Mouse (Mus musculus) fibroblast of lung, adult 2 months (primary cell): Measurements from ENCODE around the gene Casq2.
"Not testable (repeated sequence)": the region's sequence is repeated elsewhere in the genome, so short reads cannot be mapped to it uniquely, and the experiment has no call there.

ENCODE experiments used
- DNase-seq: peaks from one replicate; pipeline ENCODE4 v3.0.0-alpha.2; 2011; ENCODE audit warnings: low read depth

Gene Casq2

DNA sequence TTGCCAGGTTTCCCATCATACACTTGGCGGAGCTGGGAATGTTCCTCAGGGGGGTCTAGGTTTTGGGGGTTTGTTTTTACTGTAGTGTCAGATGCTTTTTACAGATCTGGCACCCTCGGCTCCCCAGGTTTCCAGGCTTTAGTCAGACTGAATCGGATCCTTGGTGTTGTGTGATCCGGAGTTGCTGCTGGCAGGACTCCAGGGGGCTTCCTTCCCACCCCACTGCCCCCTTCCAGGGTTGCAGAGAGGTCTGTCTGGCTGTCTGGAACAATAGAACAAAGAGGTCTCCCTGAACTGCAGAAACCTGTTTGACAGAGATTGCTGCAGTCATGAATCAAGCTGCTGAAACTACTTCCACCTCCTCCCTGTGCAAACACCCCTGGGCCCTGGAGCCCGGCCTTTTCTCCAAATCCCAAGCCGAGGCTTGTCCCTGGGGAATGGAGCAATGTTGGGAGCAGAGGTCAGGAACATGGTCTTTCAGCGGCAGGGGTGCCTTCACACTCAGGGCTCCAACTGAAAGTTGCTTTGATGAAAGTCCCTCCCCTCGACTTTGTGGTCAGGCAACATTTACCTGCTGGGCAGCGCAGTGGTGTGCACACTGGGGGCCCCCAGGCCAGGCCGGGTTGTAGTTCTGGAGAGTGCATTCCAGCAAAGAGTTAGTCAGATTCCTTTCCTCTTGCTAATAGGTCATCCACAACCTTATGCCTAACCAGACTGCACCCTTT lies 49.3 kb downstream of the Casq2 start:
- no peak for DNase-seq

DNA sequence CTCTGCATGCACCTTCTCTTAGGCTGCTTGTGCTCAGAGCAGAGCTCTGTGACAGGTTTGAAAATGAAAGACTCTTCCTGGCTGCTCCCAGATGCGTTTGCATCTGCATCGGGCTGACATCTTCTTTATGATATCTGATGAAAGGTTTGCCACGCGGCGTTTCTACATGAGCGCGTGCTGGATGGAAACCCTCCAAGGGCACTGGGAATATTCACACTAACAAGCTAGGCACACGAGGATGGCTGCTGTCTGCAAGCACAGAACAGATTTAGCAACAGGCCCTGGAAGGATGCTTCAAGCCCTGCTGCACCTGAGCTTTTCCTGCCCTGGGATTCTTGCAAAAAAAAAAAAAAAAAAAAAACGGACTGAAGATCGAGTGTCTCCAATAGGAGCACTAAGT lies 50.9 kb downstream of the Casq2 start:
- DNase-seq: no peak

DNA sequence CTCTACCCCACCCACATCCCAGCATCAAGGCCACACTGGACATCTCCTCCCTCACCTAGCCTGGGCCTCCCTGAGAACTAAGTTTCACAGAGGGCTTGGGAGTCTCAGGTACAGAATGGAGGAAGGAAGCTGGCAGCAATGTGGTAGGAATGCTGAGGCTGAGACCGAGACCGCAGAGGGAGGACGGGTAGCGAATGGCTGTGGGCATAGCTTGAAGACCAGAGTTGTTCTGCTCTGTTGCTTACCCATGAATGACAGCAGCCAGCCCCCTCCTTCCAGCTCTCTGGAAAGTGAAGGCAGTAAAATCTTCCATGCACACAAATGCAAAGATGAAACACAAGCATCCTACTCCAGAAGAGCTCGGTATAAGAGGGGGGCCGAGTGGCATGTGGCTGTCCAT lies 52.7 kb downstream of the Casq2 start:
- no peak for DNase-seq

DNA sequence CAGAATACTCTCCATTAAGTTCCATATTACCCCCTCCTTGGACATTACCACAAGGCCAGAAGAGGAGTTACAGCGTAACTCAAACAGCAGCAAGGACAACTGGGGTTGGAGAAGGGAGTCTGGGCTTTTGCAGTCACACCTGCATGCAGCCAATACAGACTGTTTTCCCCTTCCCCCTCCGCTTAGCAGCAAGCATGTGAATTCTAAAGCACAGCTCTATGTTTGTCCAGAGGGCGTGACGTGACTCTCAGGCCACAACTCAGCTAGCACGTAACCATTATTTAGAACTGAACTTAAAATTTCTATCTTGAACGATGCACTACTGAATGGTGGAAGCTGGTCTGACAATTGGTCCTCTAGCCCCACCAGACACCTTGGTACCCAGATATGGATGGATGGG lies 54.4 kb downstream of the Casq2 start:
- DNase-seq: no peak

DNA sequence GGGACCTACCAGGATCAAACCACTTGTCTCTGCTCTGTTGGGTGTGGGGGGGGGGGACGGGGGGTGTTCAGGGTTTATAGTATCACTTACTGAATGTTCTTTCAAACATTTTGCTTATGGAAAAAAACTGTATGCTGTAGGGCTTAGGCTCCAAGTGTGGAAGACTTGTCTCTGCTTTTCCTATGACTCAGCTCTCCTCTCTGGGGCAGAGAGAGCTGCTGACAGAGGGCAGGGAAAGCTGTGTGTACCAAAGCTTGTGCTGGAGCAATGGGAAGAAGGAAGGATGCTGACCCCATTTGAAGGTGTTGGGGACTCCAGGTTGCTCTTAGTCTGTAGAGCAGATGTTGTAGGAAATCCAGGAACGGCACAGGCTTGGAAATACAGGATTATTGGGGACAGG lies 55.2 kb downstream of the Casq2 start:
- no peak for DNase-seq

DNA sequence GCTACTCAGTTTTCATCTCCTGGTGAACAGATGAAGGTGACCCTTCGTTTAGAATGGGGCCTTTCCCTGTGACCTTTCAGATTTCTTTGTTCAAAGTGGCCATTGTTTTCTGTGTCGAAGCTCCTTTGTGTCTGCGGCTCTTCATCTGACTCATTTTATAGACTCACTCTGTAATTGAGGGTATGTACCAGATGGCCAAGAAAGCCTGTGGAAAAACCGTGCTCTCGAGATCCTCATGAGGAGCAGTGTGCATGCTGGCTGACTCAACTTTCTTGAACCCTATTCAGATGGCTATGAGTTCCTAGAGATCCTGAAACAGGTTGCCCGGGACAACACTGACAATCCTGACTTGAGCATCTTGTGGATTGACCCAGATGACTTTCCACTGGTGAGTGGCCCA lies 55.7 kb downstream of the Casq2 start:
- DNase-seq: no peak

DNA sequence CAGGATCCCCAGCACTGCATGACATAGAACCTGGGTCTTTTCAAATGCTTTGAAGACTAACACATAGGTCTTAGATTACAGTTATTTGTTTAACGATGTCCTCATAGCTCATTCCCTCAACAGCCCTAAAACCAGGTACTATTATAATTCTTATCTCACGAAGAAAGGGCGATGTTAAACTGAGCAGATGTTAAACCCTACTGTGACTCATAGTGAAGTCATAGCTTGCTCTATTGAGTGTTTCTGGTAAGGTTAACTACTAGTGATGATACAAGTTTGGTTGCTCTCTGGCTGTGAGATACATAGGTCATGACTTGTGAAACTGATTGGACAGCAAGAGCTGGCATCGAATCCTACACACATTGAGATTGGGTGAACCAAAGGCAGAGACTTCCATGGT lies 56.7 kb downstream of the Casq2 start:
- DNase-seq: no peak

DNA sequence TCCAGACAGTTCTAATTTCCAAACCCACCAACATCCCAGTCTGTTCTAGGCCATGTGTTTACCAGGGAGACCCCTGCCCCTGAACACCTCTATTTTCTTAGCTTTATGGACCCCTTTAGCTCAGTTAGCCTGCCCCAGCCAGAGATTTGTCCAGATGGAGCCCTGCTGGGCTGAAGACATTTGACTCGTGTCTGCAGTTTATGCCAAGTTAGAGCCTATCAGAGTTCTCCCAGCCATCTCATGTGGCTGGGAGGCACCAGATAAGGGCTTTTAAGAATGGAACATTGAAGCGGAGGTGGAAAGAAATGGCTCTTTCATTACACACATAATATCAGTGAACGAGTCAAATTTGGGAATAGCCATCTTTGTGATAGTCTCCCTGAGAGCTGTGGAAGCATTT lies 57.3 kb downstream of the Casq2 start:
- no peak for DNase-seq

DNA sequence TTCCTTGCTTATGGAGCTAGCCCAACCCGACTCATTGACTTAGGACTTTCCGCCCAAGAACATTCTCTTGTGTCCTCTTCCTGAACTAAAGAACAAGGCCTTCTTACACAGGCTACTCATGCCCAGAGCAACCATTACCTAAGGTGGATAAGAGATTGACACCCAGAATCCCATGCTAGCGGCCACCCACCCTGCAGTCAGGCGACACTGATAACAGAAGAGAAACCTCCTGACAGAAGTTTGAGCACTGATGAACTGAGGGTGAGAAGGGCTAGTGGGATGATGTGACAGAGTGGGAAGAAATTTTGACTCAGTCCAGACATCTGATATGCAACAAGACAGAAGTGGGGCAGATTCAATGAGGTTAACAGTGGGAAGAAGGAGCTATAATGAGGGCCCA lies 58.2 kb downstream of the Casq2 start:
- no peak for DNase-seq

DNA sequence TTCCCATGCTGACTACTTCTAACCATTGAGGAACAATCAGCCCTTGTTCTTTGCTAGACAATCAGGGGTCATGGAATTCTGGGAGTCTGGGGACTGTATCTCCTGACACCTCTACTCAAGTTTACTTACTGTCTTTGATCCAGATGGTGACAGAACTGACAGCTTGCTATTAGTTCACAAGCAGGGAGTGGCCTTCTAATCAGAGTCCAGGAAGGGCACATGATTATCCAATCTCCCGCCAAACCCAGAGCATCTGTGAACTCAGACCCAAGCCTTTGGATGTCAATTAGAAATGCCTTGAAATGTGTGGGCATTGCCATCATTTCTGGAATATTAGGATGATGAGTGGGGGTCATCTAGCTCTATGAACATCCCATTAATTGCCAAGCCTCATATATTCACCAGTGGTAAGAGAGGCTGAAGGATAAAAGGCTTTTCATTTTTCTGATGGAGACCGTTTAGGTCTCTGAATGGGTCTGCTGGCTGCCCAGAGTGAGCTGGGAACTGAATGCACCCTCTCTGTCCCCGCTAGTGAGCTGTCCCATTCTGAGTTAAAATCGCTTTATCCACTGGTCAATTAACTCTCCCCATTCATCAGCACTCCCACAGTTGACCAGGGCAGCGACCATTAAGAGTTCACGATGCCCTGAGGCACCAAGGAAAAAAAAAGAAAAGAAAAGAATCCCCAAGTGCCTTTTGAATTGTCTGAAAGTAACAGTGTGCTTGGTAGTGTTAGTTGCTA lies 59.6 kb downstream of the Casq2 start:
- no peak for DNase-seq

DNA sequence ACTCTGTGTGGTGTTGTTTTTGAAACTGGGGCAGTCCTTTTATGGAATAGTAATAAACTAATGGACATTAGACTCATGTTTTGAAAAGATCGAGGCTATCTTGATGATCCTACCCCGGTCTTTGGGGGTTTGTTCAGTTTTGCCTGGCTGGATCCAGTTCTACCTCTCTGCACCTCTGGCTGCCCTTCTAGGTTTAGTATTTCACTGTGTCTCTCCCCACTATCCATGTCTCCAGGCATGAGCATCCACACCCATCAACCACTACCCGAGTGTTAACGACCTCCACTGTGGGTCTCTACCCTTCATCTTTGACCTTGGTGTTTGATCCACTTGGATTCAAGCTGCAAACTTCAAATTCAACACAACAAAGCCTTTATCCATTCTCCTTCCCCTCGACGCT lies 60.2 kb downstream of the Casq2 start:
- DNase-seq: no peak

DNA sequence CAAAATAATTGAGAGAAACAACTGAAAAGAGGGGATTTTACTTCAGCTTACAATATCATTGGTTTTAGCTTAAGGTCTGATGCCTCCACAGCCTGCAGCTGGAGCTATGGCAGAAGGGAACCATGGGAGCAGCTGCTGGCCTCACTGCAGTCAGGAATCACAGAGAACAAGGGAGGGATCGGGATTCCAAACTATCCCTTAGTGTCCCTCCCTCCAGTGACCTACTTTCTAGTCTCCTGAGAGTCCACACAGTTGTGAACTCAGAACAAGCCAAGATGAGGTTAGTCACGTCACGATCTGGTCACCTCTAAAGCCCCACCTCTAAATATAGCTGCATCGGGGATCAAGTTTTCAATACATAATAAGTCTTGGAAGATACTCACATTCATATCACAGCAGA lies 61.0 kb downstream of the Casq2 start:
- DNase-seq: no peak

DNA sequence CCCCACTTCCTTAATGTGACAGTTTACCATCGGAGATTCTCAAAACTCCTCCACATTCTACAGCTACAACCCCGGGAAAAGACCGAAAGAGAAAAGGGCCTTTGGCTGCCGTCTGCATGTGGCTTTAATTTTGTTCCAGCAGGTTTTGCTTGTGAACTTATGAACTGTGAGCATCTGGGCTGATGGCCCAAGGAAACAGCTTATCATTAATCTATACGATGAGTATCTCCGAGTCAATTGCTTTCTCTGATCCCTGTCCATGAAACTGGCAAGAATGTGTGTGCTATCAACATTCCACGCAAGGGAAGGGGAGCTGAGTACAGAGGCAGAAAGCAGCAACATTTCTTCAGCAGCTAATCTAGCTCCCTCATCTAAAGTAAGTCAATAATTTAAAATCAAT lies 63.7 kb downstream of the Casq2 start:
- no peak for DNase-seq

DNA sequence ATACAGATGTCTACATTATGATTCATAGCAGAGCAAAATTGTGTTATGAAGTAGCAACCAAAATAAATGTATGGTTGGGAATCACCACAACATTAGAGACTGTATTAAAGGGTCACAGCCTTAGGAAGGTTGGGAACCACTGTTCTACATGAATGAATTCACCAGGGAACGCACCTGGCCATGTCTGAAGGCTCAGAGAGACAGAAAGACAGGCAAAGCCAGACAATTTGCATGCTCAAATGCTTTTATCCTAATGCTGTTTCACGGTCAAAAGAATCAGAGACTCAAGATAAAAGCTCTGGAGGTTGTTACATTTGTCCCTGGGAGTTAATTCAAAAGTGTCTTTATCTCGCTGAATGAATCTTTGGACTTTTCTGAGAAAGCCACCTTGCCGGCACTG lies 65.6 kb downstream of the Casq2 start:
- no peak for DNase-seq

DNA sequence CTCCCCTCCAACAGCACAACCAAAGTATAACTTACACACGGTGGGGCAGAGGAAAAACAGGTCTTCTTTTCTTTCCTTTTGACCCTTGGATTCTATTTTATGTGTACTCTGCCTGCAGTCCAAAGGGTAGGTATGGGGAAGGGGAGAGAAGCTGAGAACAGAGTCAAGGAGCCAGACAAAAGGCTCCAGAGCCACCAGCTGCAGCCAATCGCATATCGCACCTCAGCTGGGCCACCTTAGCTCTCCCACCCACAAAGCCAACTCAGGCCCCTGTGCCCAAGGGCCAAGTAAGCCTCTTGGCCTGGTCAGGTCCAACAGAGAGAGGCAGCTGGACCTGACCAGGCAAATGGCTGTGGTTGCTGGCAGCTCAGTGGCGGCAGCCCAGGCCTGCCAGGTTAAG lies 66.3 kb downstream of the Casq2 start:
- no peak for DNase-seq

DNA sequence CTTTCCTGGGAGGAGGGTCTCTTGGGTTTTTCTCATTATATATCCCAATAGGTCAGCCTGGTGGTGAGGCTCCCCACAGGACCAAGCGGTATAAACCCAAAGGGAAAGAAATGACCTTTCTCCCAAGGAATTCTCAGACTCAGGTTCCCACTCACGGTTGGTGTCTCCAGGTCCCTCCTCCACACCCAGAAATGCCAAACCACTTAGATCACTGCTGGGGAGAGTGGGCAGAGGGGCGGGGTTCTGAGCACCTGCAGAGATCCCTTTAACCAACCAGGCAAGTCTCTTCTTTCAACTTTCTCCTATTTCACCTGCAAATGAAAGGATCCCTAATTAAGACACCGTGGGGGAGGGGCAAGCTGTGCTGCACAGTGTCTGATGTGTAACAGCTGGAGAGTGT lies 66.7 kb downstream of the Casq2 start:
- no peak for DNase-seq

DNA sequence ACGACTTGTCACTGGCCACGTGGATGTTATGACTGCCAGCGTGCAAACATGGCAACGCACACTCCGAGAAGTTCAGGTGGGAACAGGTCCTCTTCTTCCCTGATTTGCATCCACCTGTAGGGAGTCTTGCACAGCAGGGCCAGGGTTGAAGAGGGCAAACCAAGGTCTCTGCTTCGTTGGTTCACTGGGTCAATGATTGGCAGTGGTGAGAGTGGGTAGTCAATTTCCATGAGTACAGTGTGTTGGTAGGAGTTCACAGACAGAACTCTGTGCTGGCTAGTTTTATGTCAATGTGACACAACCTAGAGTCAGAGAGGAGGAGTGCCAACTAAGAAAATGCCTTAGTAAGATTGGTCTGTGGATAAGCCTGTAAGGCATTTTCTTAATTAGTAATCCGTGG lies 67.9 kb downstream of the Casq2 start:
- DNase-seq: no peak

DNA sequence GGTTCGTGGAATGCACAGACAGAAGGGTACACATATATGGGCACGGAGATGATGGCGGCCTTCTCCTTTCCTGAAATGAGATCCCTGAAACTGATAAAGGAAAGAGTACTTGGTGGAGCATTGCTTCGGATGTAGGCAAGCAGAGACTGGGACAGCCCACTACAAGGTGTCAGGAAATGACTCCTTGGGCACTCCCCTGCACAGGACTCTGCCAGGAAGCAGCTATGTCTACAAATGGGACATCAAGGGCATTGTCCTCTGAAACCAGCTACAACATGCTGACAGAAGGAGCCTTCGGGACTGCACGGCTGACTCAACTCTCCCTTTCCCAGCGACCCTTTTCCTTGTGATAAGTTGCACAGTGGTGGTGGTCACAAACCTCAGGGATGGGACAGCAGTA lies 70.5 kb downstream of the Casq2 start:
- no peak for DNase-seq

DNA sequence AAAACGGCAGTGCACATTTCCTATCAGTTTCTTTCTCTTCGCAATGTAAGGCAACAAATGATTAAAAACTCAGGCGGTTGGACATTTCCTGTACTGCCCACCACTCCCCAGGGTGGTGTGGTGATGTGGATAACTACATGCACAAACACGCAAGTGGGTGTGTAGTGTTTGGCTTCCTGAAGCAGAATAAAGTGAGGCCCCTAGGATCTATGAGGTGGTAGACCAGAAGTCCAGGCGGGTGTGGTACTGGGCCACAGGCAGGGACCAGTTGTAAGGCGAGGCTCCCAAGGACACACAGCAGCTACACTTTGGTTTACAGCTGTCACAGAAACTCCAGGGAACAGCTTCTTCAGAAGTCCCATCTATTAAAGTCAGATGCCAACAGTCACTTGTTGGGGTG lies 71.4 kb downstream of the Casq2 start:
- DNase-seq: no peak

DNA sequence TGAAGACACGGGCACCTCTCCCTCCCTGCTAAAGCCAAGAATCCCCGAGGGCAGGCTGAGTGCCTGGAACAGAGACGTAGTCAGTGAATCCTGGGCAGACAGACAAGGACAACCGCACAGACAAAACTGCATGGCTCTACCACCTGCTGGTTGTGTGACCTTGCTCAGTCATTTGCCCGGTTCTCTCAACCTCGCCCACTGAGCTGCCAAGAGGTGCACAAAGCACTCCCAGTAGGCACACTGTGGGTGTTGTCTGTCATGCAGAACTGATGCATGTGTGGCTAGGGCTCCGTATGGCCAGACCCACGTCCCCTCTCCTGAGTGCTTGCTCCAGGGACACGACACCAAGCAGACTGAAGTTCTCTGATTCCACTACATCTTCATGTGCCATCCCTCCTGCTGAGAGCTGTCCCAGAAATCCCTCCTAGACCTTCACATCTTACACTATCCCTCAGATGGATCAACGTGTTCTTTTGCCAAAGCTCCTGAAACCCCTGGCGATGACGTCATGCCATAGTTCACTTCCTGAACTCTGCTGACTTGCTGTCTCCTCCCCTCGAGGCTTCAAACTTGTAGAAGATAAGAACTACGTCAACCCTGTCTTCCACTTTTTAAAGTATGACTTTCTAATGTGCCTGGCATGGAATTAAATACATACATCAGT lies 72.7 kb downstream of the Casq2 start:
- DNase-seq: no peak

DNA sequence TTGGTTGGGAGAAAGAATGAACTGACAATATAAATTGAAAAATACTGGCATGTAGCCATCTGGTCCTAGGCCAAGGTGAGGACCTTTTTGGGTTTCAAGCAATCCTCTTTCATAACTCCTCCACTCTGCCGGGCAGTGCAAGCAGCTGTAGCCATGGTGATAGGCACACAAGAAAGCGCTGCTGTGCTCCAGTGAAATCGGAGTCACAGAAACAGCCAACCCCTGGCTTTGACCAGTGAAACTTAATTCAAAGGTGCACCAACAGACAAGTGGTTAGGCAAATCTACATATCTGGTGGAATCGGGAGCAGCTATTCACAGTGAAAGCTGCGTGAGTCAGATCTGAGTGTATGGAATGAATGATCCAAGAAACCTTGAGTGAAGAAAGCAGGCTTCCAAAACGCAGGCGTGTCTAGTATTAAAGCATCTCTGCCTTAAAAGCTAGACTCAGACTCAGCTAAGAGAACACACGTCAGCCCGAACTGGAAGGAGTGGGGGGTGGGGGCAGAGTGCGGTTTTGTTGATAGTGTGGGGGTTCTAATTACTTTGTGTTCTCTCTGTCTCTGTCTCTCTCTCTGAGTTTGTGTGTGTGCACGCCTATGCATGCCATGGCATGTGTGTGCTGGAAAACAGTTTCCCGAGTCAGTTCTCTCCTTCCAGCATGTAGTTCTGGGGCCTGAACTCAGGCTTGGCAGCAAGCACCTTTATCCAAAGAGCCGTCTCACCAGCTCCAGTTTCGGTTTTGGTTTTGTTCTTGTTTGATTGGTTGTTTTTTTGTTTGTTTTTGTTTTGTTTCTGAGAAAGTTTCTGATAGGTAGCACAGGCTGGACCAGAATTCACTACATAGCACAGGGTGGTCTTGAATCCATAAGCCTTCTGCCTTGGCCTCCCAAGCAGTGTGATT lies 73.5 kb downstream of the Casq2 start:
- peak; percentile 54 for DNase-seq

DNA sequence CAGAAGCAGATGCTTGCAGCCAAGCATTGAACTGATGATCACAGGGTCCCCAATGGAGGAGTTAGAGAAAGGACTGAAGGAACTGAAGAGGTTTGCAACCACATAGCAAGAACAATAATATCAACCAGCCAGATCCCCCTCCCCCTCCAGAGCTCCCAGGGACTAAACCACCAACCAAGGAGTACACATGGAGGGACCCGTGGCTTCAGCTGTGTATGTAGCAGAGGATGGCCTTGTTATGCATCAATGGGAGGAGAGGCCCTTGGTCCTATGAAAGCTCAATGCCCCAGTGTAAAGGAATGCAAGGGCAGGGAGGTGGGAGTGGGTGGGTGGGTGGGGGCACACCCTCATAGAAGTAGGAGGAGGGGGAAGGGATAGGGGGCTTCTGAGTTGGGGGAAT lies 77.6 kb downstream of the Casq2 start:
- not testable (repeated sequence) for DNase-seq
